16 mouse cellular contexts compared by ENCODE assay signal in the genomic region with DNA sequence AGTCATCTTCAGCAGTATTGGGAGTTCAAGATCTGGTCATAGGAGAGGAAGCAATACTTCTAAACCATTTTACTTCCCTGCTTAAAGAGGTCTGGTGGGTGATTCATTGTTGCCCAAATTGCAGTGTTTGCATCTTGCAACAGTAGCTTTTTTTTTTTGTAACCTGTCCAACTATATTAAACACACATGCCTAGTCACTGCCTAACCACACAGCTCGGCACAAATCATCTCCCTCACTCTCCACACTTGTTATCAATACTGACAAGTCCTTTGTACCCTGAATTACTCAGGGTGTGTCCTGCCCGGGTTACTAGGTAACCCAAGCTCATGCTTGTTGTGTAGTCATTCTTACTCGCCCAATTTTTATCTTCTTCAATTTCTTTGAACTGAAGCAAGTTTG. TPM values are rescaled to one million over a fixed set of nuclear protein-coding genes. Genes with fewer than 3 reads are reported as not detected.
A peak's percentile ranks its signal among the peaks of the same experiment; 100 is the strongest.
DNase-seq lines count a peak whose midpoint lies in the region; ATAC-seq and TF ChIP-seq lines count a peak whose summit lies in the region.
"Had no signal": no experiment of that assay in that cellular context is flagged by ENCODE, and none has a peak within 500 bp of the region (broad histone marks: within the 10 kb centered on the region; RNA-seq: fewer than 3 reads in every experiment).

No protein-coding gene starts in this region.

- no peak for TF ChIP-seq CTCF in MEL (IDR thresholded peaks at IDR 0.05 in 2 of 3, conservative IDR thresholded peaks at IDR 0.05 in 1 of 3; ENCODE audit: control insufficient read depth in 1 of 3, insufficient read depth in 1 of 3, low read depth in 2 of 3, low read length in 3 of 3, poor library complexity in 1 of 3, severe bottlenecking in 1 of 3)

- peak; percentile 96 for DNase-seq in MEL (ENCODE audit: low read depth, low spot score)
- DNase-seq in liver, embryonic 13.5 days = peak; percentile 50
- DNase-seq in retina, embryonic 14.5 days (ENCODE audit: low spot score) = peak; percentile 63
- DNase-seq in urinary bladder, postnatal 4 days (ENCODE audit: low spot score in 2 of 2) = no peak
- no peak for DNase-seq in heart, adult 9 months (ENCODE audit: low spot score in 2 of 2)
- no peak for DNase-seq in gastrocnemius, adult 8-10 months (ENCODE audit: low spot score in 2 of 2)
- no peak for DNase-seq in frontal cortex, postnatal 10 days (ENCODE audit: low spot score in 2 of 2)
- DNase-seq: cerebellum, postnatal 10 days; gastrocnemius, postnatal 25 days; right cerebral cortex, postnatal 14 days; thymus, postnatal 25 days had no signal

- H3K4me3 ChIP-seq in MEL (ENCODE audit: control insufficient read depth in 1 of 2, insufficient read depth in 1 of 2, low read depth in 2 of 2, low read length in 2 of 2) = no peak overlapping the region
- H3K4me3 ChIP-seq in liver, embryonic 13.5 days (replicated peaks) = no peak overlapping the region
- H3K4me3 ChIP-seq: hindbrain, embryonic 15.5 days; limb, embryonic 12.5 days; neural tube, embryonic 15.5 days had no signal

- H3K4me1 ChIP-seq in MEL (ENCODE audit: control insufficient read depth in 1 of 2, insufficient read depth in 2 of 2, low read length in 2 of 2) = peaks cover 0 to 16% of the 10 kb centered on the region in 2 experiments; a peak in 2 of 4 replicates
- peaks cover 33% of the 10 kb centered on the region for H3K4me1 ChIP-seq in liver, embryonic 13.5 days (replicated peaks)
- H3K4me1 ChIP-seq: hindbrain, embryonic 15.5 days; limb, embryonic 12.5 days; neural tube, embryonic 15.5 days had no signal

- TF ChIP-seq POLR2A in MEL (IDR thresholded peaks at IDR 0.05; ENCODE audit: control insufficient read depth in 1 of 2, insufficient read depth in 1 of 2, low read depth in 1 of 2, low read length in 2 of 2, poor library complexity in 1 of 2) = no peak

- TF ChIP-seq EP300 in MEL (IDR thresholded peaks at IDR 0.05; ENCODE audit: low read depth in 1 of 2, low read length in 2 of 2) = peak; percentile 84 to 87

- H3K79me2 ChIP-seq in MEL (ENCODE audit: control insufficient read depth, insufficient read depth, low read length, poor library complexity) = no peaks in the 10 kb centered on the region

- peak overlapping the region; percentile 50 for H3K27ac ChIP-seq in MEL (ENCODE audit: control insufficient read depth, low read depth, low read length)
- H3K27ac ChIP-seq in liver, embryonic 13.5 days = 0 out of 2 replicates have a peak overlapping the region, but pooled peaks have one; percentile 32
- H3K27ac ChIP-seq: hindbrain, embryonic 15.5 days; limb, embryonic 12.5 days; neural tube, embryonic 15.5 days had no signal

- H3K36me3 ChIP-seq in MEL (ENCODE audit: control insufficient read depth in 1 of 2, insufficient read depth in 2 of 2, low read length in 2 of 2) = peaks cover 0 to 13% of the 10 kb centered on the region in 2 experiments; a peak in 2 of 4 replicates
- no peaks in the 10 kb centered on the region for H3K36me3 ChIP-seq in liver, embryonic 13.5 days
- H3K36me3 ChIP-seq: hindbrain, embryonic 15.5 days; limb, embryonic 12.5 days; neural tube, embryonic 15.5 days had no signal

- WGBS in liver, embryonic 13.5 days (ENCODE audit: insufficient replicate concordance) = 9% methylated on average over 3 of the region's 3 CpGs

- peak; percentile 99 for ATAC-seq in common myeloid progenitor, adult 5-6 weeks (replicated peaks; ENCODE audit: low read depth, poor library complexity, severe bottlenecking)
- peak; percentile 93 for ATAC-seq in liver, embryonic 13.5 days (ENCODE audit: low read depth)
- ATAC-seq: forebrain, embryonic 14.5 days had no signal

- no peaks in the 10 kb centered on the region for H3K9me3 ChIP-seq in MEL (replicated peaks; ENCODE audit: insufficient read depth, low read length)
- no peaks in the 10 kb centered on the region for H3K9me3 ChIP-seq in liver, embryonic 13.5 days (replicated peaks)
- H3K9me3 ChIP-seq: hindbrain, embryonic 15.5 days; limb, embryonic 12.5 days; neural tube, embryonic 15.5 days had no signal

- no peak overlapping the region for H3K4me2 ChIP-seq in liver, embryonic 13.5 days
- H3K4me2 ChIP-seq: hindbrain, embryonic 15.5 days; limb, embryonic 12.5 days; neural tube, embryonic 15.5 days had no signal

- H3K9ac ChIP-seq in MEL (ENCODE audit: control insufficient read depth, low read depth, low read length, poor library complexity, severe bottlenecking) = no peak overlapping the region
- no peak overlapping the region for H3K9ac ChIP-seq in liver, embryonic 13.5 days
- H3K9ac ChIP-seq: hindbrain, embryonic 15.5 days; limb, embryonic 12.5 days; neural tube, embryonic 15.5 days had no signal

- no peaks in the 10 kb centered on the region for H3K27me3 ChIP-seq in MEL (ENCODE audit: control insufficient read depth in 1 of 2, insufficient read depth in 2 of 2, low read length in 2 of 2)
- no peaks in the 10 kb centered on the region for H3K27me3 ChIP-seq in liver, embryonic 13.5 days
- H3K27me3 ChIP-seq: hindbrain, embryonic 15.5 days; limb, embryonic 12.5 days; neural tube, embryonic 15.5 days had no signal

- no peak for TF ChIP-seq RAD21 in MEL (IDR thresholded peaks at IDR 0.05; ENCODE audit: low read depth, low read length)

TF ChIP-seq in MEL, 35 proteins besides CTCF, POLR2A, EP300 and RAD21:
- TF ChIP-seq MXI1 (IDR thresholded peaks at IDR 0.05; ENCODE audit: low read depth, low read length) (peak; percentile 61; the same call in 1 of the 2 replicates), TCF12 (IDR thresholded peaks at IDR 0.05; ENCODE audit: low read depth, low read length) (peak; percentile 69), ETS1 (IDR thresholded peaks at IDR 0.05; ENCODE audit: low read depth, low read length) (peak; percentile 90), TBP (IDR thresholded peaks at IDR 0.05; ENCODE audit: low read depth, low read length) (peak; percentile 59), TAL1 (IDR thresholded peaks at IDR 0.05; ENCODE audit: low read length) (peak; percentile 50), E2F4 (IDR thresholded peaks at IDR 0.05; ENCODE audit: borderline replicate concordance, low read depth, low read length) (no peak), POLR2AphosphoS2 (IDR thresholded peaks at IDR 0.05; ENCODE audit: low read length) (no peak), MAFK (IDR thresholded peaks at IDR 0.05; ENCODE audit: borderline replicate concordance, low read depth, low read length) (peak; percentile 59; the same call in 1 of the 2 replicates), ZNF384 (IDR thresholded peaks at IDR 0.05; ENCODE audit: low read depth, low read length) (peak; percentile 98), UBTF (IDR thresholded peaks at IDR 0.05; ENCODE audit: borderline replicate concordance, insufficient read depth, low read depth, low read length) (no peak), ZKSCAN1 (IDR thresholded peaks at IDR 0.05; ENCODE audit: low read depth, low read length) (0 out of 2 replicates have a peak, but pooled peaks have one; percentile 39), RCOR1 (IDR thresholded peaks at IDR 0.05; ENCODE audit: low read depth, low read length) (peak; percentile 91; the same call in 1 of the 2 replicates), GATA1 (IDR thresholded peaks at IDR 0.05; ENCODE audit: low read depth, low read length) (peak; percentile 84), SIN3A (IDR thresholded peaks at IDR 0.05; ENCODE audit: low read length) (peak; percentile 78), SMC3 (IDR thresholded peaks at IDR 0.05; ENCODE audit: low read depth, low read length) (no peak), HCFC1 (IDR thresholded peaks at IDR 0.05; ENCODE audit: low read depth, low read length) (no peak), KAT2A (conservative IDR thresholded peaks at IDR 0.05; ENCODE audit: low read depth, low read length) (no peak)

RNA-seq across cellular contexts. Expression of gene Appbp2, which starts 15.5 kb away (rescaled TPM):
- total RNA-seq in MEL (2012; rRNA removed) = 34.4 and 38.2 TPM in 2 replicates
- polyA plus RNA-seq in MEL (2012; ENCODE audit: insufficient read depth in 1 of 2, insufficient read length in 2 of 2, low read depth in 1 of 2, low replicate concordance in 2 of 2, missing spikeins in 1 of 2) = 100 to 1,000 TPM in 1 of 2 experiments, 10 to 100 TPM in 1; 25.5 to 157 TPM
- total RNA-seq in common myeloid progenitor, adult 5-6 weeks (2017) = 28.9 and 39.4 TPM in 2 replicates
- 15.7 and 17.7 TPM in 2 replicates for polyA plus RNA-seq in liver, embryonic 13.5 days (2015; fragmentation: Nextera tagmentation; extraction: Ambion mirVana)
- 1 to 10 TPM; 7.6 to 8.0 (median 7.7) TPM for total RNA-seq in gastrocnemius, adult 8-10 months (2022)

Comparison
In these comparisons a context has a peak if more than half of its experiments do, and no peak if none do; other contexts are left out.
1. DNase-seq: peak in MEL (single experiment), liver, embryonic 13.5 days (single experiment) and retina, embryonic 14.5 days (single experiment); none in urinary bladder, postnatal 4 days (0 of 2), heart, adult 9 months (0 of 2), gastrocnemius, adult 8-10 months (0 of 2) and frontal cortex, postnatal 10 days (0 of 2).